Mouse (Mus musculus) ES-Bruce4 (cell line): Measurements from ENCODE around the gene Nptn. TPM values are rescaled to one million over a fixed set of nuclear protein-coding genes. Genes with fewer than 3 reads are reported as not detected.

Experiments
- H3K27ac ChIP-seq: 2 replicates; pipeline ENCODE4 v1.5.1; 2012; ENCODE audit warnings: low read length, inconsistent platforms; ENCODE audit not compliant: insufficient read depth
- H3K27me3 ChIP-seq: 2 replicates; pipeline ENCODE4 v1.6.1; 2012; ENCODE audit warnings: mild to moderate bottlenecking, low read length, inconsistent platforms; ENCODE audit not compliant: control insufficient read depth, poor library complexity, insufficient read depth, severe bottlenecking
- H3K36me3 ChIP-seq: 2 replicates; pipeline ENCODE4 v1.6.1; 2012; ENCODE audit warnings: inconsistent platforms, mild to moderate bottlenecking, low read length, moderate library complexity; ENCODE audit not compliant: control insufficient read depth, poor library complexity, insufficient read depth, severe bottlenecking
- H3K4me1 ChIP-seq: one replicate; pipeline ENCODE4 v1.8.1; 2011; ENCODE audit warnings: low read length; ENCODE audit not compliant: control insufficient read depth, insufficient read depth
- H3K4me3 ChIP-seq: 2 replicates; pipeline ENCODE4 v1.5.1; 2011; ENCODE audit warnings: low read depth, mild to moderate bottlenecking, low read length
- H3K9ac ChIP-seq: 2 replicates; pipeline ENCODE4 v1.6.1; 2012; ENCODE audit warnings: low read depth, mild to moderate bottlenecking, inconsistent platforms; ENCODE audit not compliant: poor library complexity, severe bottlenecking
- H3K9me3 ChIP-seq: replicated peaks from 2 replicates; pipeline ENCODE4 v1.6.1; 2012; ENCODE audit warnings: mild to moderate bottlenecking, low read length, inconsistent platforms; ENCODE audit not compliant: control insufficient read depth, poor library complexity, insufficient read depth, severe bottlenecking
- CTCF ChIP-seq: IDR thresholded peaks from one replicate; pipeline ENCODE4 v1.8.1; 2011; ENCODE audit warnings: low read depth, low read length
- EP300 ChIP-seq: IDR thresholded peaks from 2 replicates; pipeline ENCODE4 v1.6.1; 2011; ENCODE audit warnings: low read depth, low read length; ENCODE audit not compliant: insufficient read depth
- POLR2A ChIP-seq: IDR thresholded peaks from one replicate; pipeline ENCODE4 v1.8.1; 2011; ENCODE audit warnings: low read length; ENCODE audit not compliant: insufficient read depth
- polyA plus RNA-seq: library from polyadenylated mRNA; stranded (reverse); fragments of >200 nt; gene quantifications from 2 replicates; pipeline ENCODE4 v1.2.4, GENCODE M21; 2011; ENCODE audit warnings: low read depth; ENCODE audit not compliant: missing spikeins, insufficient read depth, insufficient read length

Nptn gene
- polyA plus RNA-seq, 1 experiment, result 91.4 TPM

GRCm38 (mm10) chr9:58656824-58657223 lies 74.8 kb downstream of the Nptn start:
- no peak for TF ChIP-seq CTCF
- TF ChIP-seq EP300, result no peak
- no peak for TF ChIP-seq POLR2A
- no peak overlapping the region for H3K9ac ChIP-seq

GRCm38 (mm10) chr9:58657735-58658512 lies 75.9 kb downstream of the Nptn start:
- Histone ChIP-seq H3K27me3 (no peaks in the 10 kb centered on the region), H3K27ac (no peak overlapping the region)

More at GRCm38 (mm10) chr9:58656824-58657223, 74.8 kb downstream of the Nptn start:
- H3K4me3 ChIP-seq, result no peak overlapping the region
- H3K27me3 ChIP-seq, result no peaks in the 10 kb centered on the region
- no peaks in the 10 kb centered on the region; the same call in 1 of the 2 replicates for H3K36me3 ChIP-seq
- H3K9me3 ChIP-seq, result no peaks in the 10 kb centered on the region
- H3K4me1 ChIP-seq, result no peaks in the 10 kb centered on the region
- no peak overlapping the region for H3K27ac ChIP-seq

GRCm38 (mm10) chr9:58658596-58659309 lies 76.7 kb downstream of the Nptn start:
- TF ChIP-seq CTCF, result no peak
- TF ChIP-seq POLR2A, result no peak
- TF ChIP-seq EP300, result no peak
- no peak overlapping the region for H3K27ac ChIP-seq

More at GRCm38 (mm10) chr9:58657735-58658512, 75.9 kb downstream of the Nptn start:
- TF ChIP-seq EP300 (no peak), POLR2A (no peak), CTCF (no peak)
- Histone ChIP-seq H3K36me3 (no peaks in the 10 kb centered on the region; the same call in 1 of the 2 replicates), H3K9me3 (no peaks in the 10 kb centered on the region), H3K4me1 (no peaks in the 10 kb centered on the region), H3K9ac (no peak overlapping the region), H3K4me3 (no peak overlapping the region)

GRCm38 (mm10) chr9:58659331-58659730 lies 77.3 kb downstream of the Nptn start:
- Histone ChIP-seq H3K4me1 (no peaks in the 10 kb centered on the region), H3K4me3 (no peak overlapping the region), H3K27ac (no peak overlapping the region), H3K36me3 (no peaks in the 10 kb centered on the region), H3K9ac (no peak overlapping the region), H3K27me3 (no peaks in the 10 kb centered on the region), H3K9me3 (no peaks in the 10 kb centered on the region)
- no peak for TF ChIP-seq EP300
- TF ChIP-seq CTCF, result no peak
- no peak for TF ChIP-seq POLR2A

More at GRCm38 (mm10) chr9:58658596-58659309, 76.7 kb downstream of the Nptn start:
- H3K9me3 ChIP-seq, result no peaks in the 10 kb centered on the region
- no peak overlapping the region for H3K4me3 ChIP-seq
- no peaks in the 10 kb centered on the region for H3K27me3 ChIP-seq
- no peaks in the 10 kb centered on the region; the same call in 1 of the 2 replicates for H3K36me3 ChIP-seq
- no peak overlapping the region for H3K9ac ChIP-seq
- H3K4me1 ChIP-seq, result no peaks in the 10 kb centered on the region

GRCm38 (mm10) chr9:58659989-58660388 lies 77.9 kb downstream of the Nptn start:
- no peaks in the 10 kb centered on the region for H3K9me3 ChIP-seq
- H3K27me3 ChIP-seq, result no peaks in the 10 kb centered on the region
- no peaks in the 10 kb centered on the region for H3K36me3 ChIP-seq
- H3K4me3 ChIP-seq, result no peak overlapping the region
- no peak overlapping the region for H3K27ac ChIP-seq
- no peaks in the 10 kb centered on the region for H3K4me1 ChIP-seq
- TF ChIP-seq POLR2A (no peak), EP300 (no peak), CTCF (no peak)
- H3K9ac ChIP-seq, result no peak overlapping the region

GRCm38 (mm10) chr9:58660673-58661072 lies 78.6 kb downstream of the Nptn start:
- Histone ChIP-seq H3K9me3 (no peaks in the 10 kb centered on the region), H3K4me3 (no peak overlapping the region), H3K27ac (no peak overlapping the region), H3K9ac (no peak overlapping the region), H3K27me3 (no peaks in the 10 kb centered on the region), H3K36me3 (no peaks in the 10 kb centered on the region), H3K4me1 (no peaks in the 10 kb centered on the region)
- TF ChIP-seq EP300, result no peak
- TF ChIP-seq POLR2A, result no peak
- no peak for TF ChIP-seq CTCF
